Mouse (Mus musculus) retina, postnatal 1 day (tissue): ENCODE results near the gene Arap1.

Source experiments
- DNase-seq: peaks from one replicate; pipeline ENCODE4 v3.0.0-alpha.2; 2012

The Arap1 gene

DNA sequence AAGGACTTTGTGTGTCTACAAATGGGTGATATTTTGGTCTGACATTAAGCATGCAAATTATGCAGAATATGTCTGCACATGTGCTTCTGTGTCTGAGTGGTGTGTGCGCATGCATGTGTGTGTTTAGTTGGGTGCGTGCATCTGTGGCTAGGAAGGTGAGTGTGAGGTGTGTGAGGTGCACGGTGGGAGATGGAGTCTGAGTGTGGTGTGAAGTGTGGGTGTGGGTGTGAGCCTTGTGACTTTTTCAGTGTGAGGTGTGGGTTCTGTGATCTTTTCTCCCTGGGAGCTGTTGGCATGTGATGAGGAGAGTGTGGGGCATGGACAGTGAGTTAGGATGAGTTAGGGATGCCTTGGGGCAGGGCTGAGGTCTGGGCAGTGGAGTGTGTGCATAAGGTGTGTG is 105.4 kb downstream of the Arap1 start:
- DNase-seq, result no peak

DNA sequence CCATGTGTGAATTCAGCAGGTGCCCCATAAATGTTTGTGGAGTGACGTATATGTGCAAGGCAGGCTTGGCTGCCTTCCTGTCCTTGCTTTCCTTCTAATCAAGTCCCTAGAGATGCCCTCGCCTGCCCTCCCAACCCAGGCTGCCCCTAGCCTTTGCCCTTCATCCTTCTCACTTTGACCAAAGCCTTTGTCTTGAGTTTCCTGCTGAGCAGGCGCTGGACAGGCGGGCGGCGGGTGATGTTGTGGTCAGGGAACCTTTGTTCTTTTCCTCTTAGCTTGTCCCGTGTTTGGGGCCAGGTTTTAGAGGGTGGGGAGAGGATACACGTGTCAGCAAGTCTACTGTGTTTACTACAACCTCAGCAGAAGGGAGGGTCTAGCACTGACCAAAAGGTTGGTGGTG is 105.9 kb downstream of the Arap1 start:
- no peak for DNase-seq

DNA sequence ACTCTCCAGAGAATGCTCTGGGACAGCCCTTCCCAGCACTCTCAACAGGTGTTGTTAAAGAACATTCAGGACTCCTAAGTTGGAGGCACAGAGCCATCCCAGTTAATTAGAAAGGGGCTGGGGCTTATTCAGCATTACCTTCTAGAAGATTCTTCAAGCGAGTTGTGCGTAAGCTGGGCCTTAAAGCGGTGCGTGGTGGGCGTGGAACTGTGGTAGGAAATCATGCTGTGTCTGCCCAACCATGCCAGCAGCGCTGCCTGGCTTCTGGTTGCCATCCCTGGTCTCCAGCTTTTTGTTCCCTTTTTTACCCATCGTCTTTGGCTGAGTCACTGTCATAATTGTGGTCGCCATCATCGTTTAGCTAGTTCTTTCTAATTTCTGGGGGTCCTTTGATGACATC is 106.6 kb downstream of the Arap1 start:
- DNase-seq, result no peak

DNA sequence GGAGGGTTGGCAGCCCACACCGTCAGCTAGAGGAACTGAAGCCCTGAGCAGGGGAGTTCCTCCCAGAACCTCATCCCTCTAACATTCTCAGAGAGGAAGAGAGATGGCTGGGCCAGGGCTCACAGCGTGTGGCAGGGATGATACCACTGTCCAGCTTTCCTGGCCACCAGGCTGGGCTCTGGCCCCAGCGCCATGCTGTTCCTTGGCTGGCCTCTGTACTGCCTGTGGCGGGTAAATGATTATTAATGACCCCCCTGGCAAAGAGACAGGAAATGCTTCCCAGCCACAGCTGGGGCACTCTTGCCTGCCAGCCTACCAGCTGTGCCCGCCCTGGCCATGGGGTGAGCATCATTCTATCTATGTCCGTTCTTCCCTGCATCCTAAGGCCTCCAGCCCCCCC is 107.3 kb downstream of the Arap1 start:
- no peak for DNase-seq

DNA sequence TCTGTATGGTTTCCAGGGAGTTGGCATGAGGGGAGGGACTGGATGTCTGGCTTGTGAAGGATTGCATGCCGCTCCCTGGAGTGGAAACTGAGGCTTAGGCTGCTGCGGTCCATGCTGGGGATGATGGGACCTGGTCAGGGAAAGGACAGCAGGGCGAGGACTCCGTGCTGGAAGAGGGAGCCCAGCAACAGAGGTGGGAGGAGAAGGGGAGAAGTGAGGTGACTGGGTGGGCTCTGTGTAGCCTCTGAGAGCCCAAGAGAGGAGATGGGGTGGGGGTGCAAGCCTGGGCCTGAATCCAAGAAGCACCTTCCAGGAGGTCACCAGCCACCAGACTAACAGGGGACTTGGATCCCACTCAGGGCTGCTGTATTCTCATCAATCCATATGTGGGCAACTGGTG is 108.5 kb downstream of the Arap1 start:
- no peak for DNase-seq

DNA sequence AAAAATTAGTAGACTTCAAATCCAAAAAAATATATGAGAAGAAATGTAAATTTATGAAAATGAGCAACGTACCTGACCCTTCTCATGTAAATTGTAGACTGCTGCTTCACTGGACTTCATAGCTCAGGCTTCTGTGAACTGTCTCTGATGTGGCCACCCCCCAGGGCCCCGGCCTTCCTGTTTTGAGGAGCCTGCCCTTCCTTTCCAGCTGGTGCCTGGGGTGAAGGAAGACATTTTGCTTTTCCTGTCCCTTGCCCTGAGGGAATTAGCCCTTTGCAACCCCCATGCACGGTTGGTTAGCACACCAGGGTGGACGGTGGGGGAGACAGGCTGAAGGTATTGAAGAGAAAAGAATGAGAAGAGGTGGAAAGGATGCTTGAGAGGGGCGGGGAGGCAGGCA is 108.9 kb downstream of the Arap1 start:
- DNase-seq, result no peak

DNA sequence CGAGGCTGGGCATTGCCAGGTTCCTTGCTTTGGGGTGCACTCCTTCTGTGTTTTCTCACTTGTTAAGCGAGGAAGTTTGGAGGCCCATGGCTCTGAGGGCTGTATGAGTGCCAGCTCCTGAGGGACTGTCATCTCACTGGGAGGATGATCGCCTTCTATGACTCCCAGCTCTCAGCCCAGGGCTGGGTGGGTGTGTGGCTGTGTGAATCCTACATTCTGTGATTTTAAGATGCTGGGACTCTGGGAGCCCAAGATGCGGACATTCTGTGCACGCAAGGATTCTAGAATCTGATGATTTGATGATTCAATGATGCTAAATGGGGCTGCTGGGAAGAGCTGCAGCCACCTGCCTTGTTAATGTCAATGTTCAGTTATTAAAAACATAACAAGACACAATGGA is 109.4 kb downstream of the Arap1 start:
- no peak for DNase-seq

DNA sequence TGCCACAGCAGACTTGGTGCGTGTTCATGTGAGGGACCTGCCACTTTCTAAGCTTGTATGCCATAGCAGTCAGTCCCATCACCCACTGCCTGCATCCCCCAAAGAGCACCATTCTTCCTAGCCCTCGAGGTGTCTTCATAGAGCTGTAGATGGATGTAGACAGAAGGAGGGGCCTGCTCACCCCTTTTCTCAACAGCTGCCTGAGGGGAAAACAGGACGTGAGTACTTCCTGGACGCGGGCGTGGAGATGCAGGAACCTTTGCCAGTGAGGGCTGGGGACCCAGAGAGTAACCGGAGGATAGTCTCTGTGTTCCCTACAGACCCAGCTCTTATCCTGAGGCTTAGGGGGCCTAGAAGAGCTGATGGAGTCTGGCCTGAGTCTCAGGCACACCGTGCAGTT is 109.9 kb downstream of the Arap1 start:
- no peak for DNase-seq

DNA sequence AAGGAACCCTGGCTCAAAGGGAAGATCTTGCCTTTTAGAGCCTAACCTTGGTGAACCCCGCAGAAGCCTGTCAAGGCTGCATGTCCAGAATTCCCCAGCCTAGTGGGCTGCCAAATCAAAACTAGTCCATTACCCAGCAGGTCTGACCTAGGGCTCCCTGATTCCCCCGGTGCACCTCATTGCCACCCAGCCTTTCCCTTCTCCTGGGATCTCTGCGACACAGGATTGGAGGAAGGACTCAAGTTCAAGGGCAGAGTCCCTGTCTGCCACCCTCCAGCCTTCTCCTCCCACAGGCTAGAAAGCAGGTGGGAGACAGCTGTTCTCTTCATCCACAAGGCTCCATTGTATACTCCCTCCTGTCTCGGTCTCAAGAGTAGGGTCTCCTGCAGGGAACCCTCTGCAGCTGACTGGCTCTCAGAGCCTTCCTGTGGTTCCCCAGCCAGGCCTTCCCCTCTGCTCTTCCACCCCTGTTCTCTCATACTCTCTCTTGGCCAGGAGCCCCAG is 110.5 kb downstream of the Arap1 start:
- no peak for DNase-seq

DNA sequence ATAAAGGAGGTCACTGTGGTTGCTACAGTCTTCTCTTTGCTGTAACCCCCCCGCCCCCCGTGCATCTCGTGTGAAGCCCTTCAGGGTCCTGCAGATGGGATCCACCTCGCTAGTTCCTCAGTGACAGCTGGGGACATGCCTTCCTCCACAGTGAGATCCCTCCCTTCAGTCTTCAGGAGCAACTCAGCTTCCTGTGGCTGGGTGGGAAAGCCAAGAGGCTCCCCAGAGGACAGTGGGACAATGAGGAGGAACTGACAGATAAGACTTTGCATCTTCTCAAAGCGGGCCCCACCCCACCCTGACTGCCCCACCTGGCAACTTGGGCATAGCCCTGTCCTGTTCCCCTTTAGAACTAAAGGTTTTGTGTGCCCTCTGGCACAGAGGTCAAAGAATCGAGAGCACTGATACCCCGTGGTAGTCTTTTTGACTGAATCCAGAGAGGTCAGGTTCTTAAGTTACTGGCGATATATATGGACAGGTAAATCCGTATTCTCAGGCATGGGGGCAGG is 111.5 kb downstream of the Arap1 start:
- no peak for DNase-seq

DNA sequence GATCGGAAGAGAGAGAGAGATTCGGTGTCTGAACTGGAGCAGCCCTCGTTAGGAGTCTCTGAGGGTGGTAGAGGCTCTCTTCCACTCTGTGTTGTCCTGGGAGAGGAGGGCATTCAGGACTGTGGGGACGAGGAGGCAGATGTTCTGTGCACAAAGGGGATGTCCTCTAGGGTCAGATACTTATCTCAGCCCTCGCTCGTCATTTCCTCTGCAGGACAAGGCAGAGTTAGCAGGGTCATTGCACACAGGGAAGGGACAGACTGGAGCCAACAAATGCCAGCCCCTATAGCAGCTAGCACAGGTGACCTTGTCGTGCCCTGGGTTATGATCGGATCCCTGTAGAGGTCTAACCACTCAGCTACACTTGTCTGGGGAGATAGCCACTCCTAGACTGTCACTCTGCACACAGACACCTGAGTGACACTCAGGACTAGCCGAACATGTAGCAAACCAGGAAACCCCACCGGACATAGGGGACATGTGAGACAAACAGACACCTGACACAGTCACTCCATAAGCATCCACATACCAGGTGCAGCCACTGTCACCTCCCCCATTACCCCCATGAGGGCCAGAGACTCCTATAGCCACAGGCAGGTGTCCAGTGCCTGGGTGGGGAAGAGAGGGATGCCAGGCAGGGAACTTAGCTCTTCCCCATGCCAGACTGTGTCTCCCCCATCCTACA is 112.2 kb downstream of the Arap1 start:
- DNase-seq, result no peak

DNA sequence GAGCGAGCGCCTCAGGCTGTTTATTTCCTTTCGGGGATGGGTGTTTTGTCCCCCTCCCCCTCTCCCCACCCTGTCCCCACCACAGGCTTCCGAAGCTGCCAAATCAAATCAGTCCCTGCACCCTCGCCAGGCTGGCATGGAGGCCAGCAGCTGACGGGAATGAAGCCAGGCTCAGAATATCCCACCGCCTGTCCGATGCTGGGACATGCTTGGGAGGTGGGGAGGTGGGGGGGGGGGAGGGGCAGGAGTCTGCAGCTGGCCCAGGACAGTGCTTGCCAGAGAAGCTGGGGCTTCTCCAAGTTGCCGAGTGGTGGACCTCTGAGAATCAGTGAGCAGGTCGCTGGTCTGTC is 112.7 kb downstream of the Arap1 start:
- peak; percentile 71 for DNase-seq

DNA sequence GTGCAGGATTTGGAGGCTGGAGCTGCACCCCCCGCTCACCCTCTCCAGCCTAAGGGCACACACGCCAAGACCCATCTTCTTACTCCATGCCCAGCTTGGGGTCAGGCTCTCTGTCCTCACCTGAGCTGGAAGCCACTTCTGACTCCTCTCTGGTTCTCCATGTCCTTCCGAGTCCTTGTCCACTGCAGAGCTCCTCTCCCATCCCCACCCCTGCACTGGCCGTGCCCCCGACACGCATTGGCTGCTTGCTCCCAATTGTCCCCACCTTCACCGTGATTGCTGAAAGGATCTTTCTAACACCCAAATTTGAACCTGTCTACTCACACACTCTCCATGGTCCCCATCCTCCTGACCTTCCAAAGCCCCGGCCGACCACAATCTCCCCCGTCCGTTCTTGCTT is 113.7 kb downstream of the Arap1 start:
- no peak for DNase-seq
